8 mouse cellular contexts compared by ENCODE assay signal in the genomic region with DNA sequence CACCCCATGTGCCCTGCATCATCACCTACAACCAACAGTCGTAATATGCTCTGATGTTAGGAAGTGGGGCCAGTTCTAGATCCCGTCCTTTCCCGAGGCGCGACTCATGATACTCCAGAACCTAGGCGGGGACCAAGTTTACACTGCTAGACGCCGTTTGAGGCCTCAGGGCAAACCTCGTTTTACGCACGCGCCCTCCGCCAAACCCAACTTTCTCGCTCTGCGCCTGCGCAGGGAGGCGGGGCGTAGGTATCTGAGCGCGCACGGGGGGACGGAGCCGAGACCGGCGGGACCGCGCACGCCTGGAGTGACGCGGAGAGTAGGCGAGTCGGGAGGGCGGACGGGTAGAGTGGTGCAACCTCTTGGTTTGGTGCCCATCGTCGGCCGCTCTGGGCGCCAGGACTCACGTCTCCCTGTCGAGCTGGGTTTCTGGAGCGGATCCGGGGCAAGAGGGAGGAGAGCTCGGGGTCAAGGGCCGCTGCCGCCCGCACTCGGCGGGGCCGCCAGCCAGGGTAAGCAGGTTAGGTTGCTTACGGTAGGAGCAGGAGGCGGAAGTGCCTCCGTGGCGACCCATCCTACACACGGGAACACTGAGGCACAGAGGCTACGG. TPM values are rescaled to one million over a fixed set of nuclear protein-coding genes. Genes with fewer than 3 reads are reported as not detected.
DNase-seq lines count a peak whose midpoint lies in the region; ATAC-seq lines count a peak whose summit lies in the region.

Gene Cnot8, plus strand, starts transcription at position 457 of the 610 bp plus-strand sequence.

- H3K27ac ChIP-seq in brown adipose tissue, adult 24 weeks (replicated peaks; ENCODE audit: low read depth, low read length): peak within 1 kb of the TSS; percentile 86
- peak within 1 kb of the TSS; percentile 93 for H3K27ac ChIP-seq in heart, embryonic 13.5 days (replicated peaks)
- peak within 1 kb of the TSS; percentile 90 for H3K27ac ChIP-seq in liver, embryonic 12.5 days
- H3K27ac ChIP-seq in stomach, embryonic 15.5 days: peak within 1 kb of the TSS; percentile 94

- H3K27me3 ChIP-seq in heart, embryonic 13.5 days (replicated peaks): peaks cover 6% of the 10 kb centered on the region
- H3K27me3 ChIP-seq in liver, embryonic 12.5 days (replicated peaks): peaks cover 7% of the 10 kb centered on the region
- H3K27me3 ChIP-seq in stomach, embryonic 15.5 days (replicated peaks): no peaks in the 10 kb centered on the region

- no peaks in the 10 kb centered on the region for H3K36me3 ChIP-seq in heart, embryonic 13.5 days
- H3K36me3 ChIP-seq in liver, embryonic 12.5 days: peaks cover 12% of the 10 kb centered on the region; the same call in 1 of the 2 replicates
- H3K36me3 ChIP-seq in stomach, embryonic 15.5 days: no peaks in the 10 kb centered on the region

- peak; percentile 91 for ATAC-seq in heart, embryonic 13.5 days (ENCODE audit: extremely low read depth, insufficient number of reproducible peaks, low FRiP score, low TSS enrichment)
- peak; percentile 96 for ATAC-seq in liver, embryonic 12.5 days
- peak; percentile 97 for ATAC-seq in stomach, embryonic 15.5 days (ENCODE audit: insufficient read depth, low FRiP score, low read depth)

- H3K4me2 ChIP-seq in heart, embryonic 13.5 days: peak within 1 kb of the TSS; percentile 88
- H3K4me2 ChIP-seq in liver, embryonic 12.5 days: peak within 1 kb of the TSS; percentile 87
- H3K4me2 ChIP-seq in stomach, embryonic 15.5 days: peak within 1 kb of the TSS; percentile 59

- WGBS in heart, embryonic 13.5 days: under 1% methylated on average over 55 of the region's 55 CpGs
- under 1% methylated on average over 55 of the region's 55 CpGs for WGBS in liver, embryonic 12.5 days (ENCODE audit: insufficient replicate concordance)
- WGBS in stomach, embryonic 15.5 days: under 1% methylated on average over 55 of the region's 55 CpGs

- peak within 1 kb of the TSS; percentile 86 for H3K4me3 ChIP-seq in brown adipose tissue, adult 24 weeks (ENCODE audit: insufficient read depth, low read depth, low read length)
- H3K4me3 ChIP-seq in heart, embryonic 13.5 days: peak within 1 kb of the TSS; percentile 97
- peak within 1 kb of the TSS; percentile 87 for H3K4me3 ChIP-seq in liver, embryonic 12.5 days
- H3K4me3 ChIP-seq in stomach, embryonic 15.5 days (replicated peaks): peak within 1 kb of the TSS; percentile 84

- H3K9me3 ChIP-seq in heart, embryonic 13.5 days: no peaks in the 10 kb centered on the region
- H3K9me3 ChIP-seq in liver, embryonic 12.5 days (replicated peaks): no peaks in the 10 kb centered on the region
- no peaks in the 10 kb centered on the region for H3K9me3 ChIP-seq in stomach, embryonic 15.5 days

- H3K9ac ChIP-seq in heart, embryonic 13.5 days: peak within 1 kb of the TSS; percentile 98
- peak within 1 kb of the TSS; percentile 92 for H3K9ac ChIP-seq in liver, embryonic 12.5 days
- H3K9ac ChIP-seq in stomach, embryonic 15.5 days: peak within 1 kb of the TSS; percentile 87

- peak; percentile 99 for DNase-seq in CD4-positive, CD25-positive, alpha-beta regulatory T cell, adult 2 months (ENCODE audit: low read depth, low spot score)
- DNase-seq in fat pad, adult 2 months (ENCODE audit: extremely low read depth, low read depth, low spot score): peak; percentile 75
- peak; percentile 99 for DNase-seq in kidney, postnatal 10 days
- peak; percentile 99 to 100 for DNase-seq in natural killer cell, adult 2 months (ENCODE audit: low spot score in 2 of 2)

- H3K4me1 ChIP-seq in brown adipose tissue, adult 24 weeks (ENCODE audit: control insufficient read depth, insufficient read depth, insufficient read length, low read length): peaks cover 15% of the 10 kb centered on the region
- peaks cover 32% of the 10 kb centered on the region for H3K4me1 ChIP-seq in heart, embryonic 13.5 days
- peaks cover 44% of the 10 kb centered on the region for H3K4me1 ChIP-seq in liver, embryonic 12.5 days
- H3K4me1 ChIP-seq in stomach, embryonic 15.5 days: peaks cover 12% of the 10 kb centered on the region

RNA-seq across cellular contexts. Expression of gene Cnot8, which starts in this region (rescaled TPM):
- polyA plus RNA-seq in brown adipose tissue, adult 24 weeks (2012; ENCODE audit: insufficient read depth, insufficient read length, missing spikeins): 36.4 and 42.1 TPM in 2 replicates
- polyA plus RNA-seq in heart, embryonic 13.5 days (2015; fragmentation: Nextera tagmentation; extraction: Ambion mirVana): 64.9 and 71.1 TPM in 2 replicates
- 50.5 and 51.8 TPM in 2 replicates for polyA plus RNA-seq in liver, embryonic 12.5 days (2016; fragmentation: Nextera tagmentation; extraction: Ambion mirVana)
- 79.8 and 81.6 TPM in 2 replicates for polyA plus RNA-seq in stomach, embryonic 15.5 days (2015; fragmentation: Nextera tagmentation; extraction: Ambion mirVana)

Comparison
In these comparisons a context has a peak if more than half of its experiments do, and no peak if none do; other contexts are left out.
1. Peak in every context shown above with its lines: DNase-seq, ATAC-seq, H3K4me3 ChIP-seq and H3K27ac ChIP-seq.